Mouse (Mus musculus) neural tube, embryonic 11.5 days (tissue): ENCODE results near the gene Lor. TPM values are rescaled to one million over a fixed set of nuclear protein-coding genes. Genes with fewer than 3 reads are reported as not detected.

ENCODE experiments used
- ATAC-seq: fragments of 200-750 bp; cut with Nextera tagmentation; 2 replicates; pipeline ENCODE4 v1.8.0; 2017; ENCODE audit warnings: moderate number of reproducible peaks, mild to moderate bottlenecking, moderate TSS enrichment, moderate library complexity; ENCODE audit not compliant: insufficient read depth, low FRiP score, low TSS enrichment
- DNase-seq: peaks from one replicate; pipeline ENCODE4 v3.0.0-alpha.2; 2015; ENCODE audit warnings: low spot score
- H3K27ac ChIP-seq: fragments of 300-500 bp; sonication (generic); 2 replicates; pipeline ENCODE4 v1.5.1; 2014; ENCODE audit warnings: low read depth, mild to moderate bottlenecking, low read length
- H3K27me3 ChIP-seq: fragments of 300-500 bp; sonication (generic); 2 replicates; pipeline ENCODE4 v1.6.1; 2014; ENCODE audit warnings: mild to moderate bottlenecking, low read length, mixed read lengths; ENCODE audit not compliant: control insufficient read depth, insufficient read depth
- H3K36me3 ChIP-seq: fragments of 300-500 bp; sonication (generic); 2 replicates; pipeline ENCODE4 v1.6.1; 2014; ENCODE audit warnings: mild to moderate bottlenecking, low read length, moderate library complexity, mixed read lengths; ENCODE audit not compliant: control insufficient read depth, insufficient read depth
- H3K4me1 ChIP-seq: fragments of 300-500 bp; sonication (generic); 2 replicates; pipeline ENCODE4 v1.6.1; 2014; ENCODE audit warnings: low read length, mixed read lengths; ENCODE audit not compliant: control insufficient read depth, insufficient read depth
- H3K4me2 ChIP-seq: fragments of 300-500 bp; sonication (generic); 2 replicates; pipeline ENCODE4 v1.6.1; 2014; ENCODE audit warnings: low read depth, mild to moderate bottlenecking, moderate library complexity
- H3K4me3 ChIP-seq: fragments of 300-500 bp; sonication (generic); 2 replicates; pipeline ENCODE4 v1.5.1; 2014; ENCODE audit warnings: low read depth, low read length
- H3K9ac ChIP-seq: fragments of 300-500 bp; sonication (generic); 2 replicates; pipeline ENCODE4 v1.6.1; 2014; ENCODE audit warnings: mild to moderate bottlenecking, low read length
- H3K9me3 ChIP-seq: fragments of 300-500 bp; sonication (generic); 2 replicates; pipeline ENCODE4 v1.6.1; 2016; ENCODE audit warnings: low read length; ENCODE audit not compliant: control insufficient read depth
- WGBS: fragments of 180-500 bp; shearing (Covaris S2); extraction: QIAGEN DNeasy Blood & Tissue Kit; methylation state at CpG from one replicate; pipeline ENCODE4 v1.1.7; 2014; 5-methylcytosine and 5-hydroxymethylcytosine counted together
- polyA plus RNA-seq: library from polyadenylated mRNA; unstranded; fragments of >200 nt; fragmentation: Nextera tagmentation; extraction: Ambion mirVana; gene quantifications from 2 replicates; pipeline ENCODE4 v1.2.1, GENCODE M21; 2014

Lor gene
- polyA plus RNA-seq, result 0.97 and 1.6 TPM in 2 replicates

DNA sequence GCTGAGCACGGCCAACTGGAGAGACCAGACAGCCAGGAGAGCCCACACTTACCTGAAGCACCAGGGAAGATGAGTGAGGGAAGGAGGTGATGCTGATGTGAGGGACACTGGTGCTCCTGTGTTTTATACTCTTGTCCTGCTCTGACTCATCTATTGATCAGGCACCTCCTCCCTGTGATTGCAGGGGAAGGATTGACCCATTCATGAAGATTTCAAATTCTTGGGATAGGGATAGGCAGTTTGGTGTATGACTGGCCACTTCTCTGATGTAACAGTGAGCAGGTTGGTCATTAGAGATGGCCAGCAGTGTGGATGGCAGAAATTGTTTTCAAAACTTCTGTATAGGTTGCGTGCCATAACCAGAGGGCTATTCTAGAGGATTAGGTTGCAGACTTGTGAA, at the start of gene Lor:
Gene Lor, minus strand, starts transcription at position 101 of the 400 bp plus-strand sequence.
- Histone ChIP-seq H3K4me3 (peak within 1 kb of the TSS; percentile 68), H3K9me3 (no peaks in the 10 kb centered on the region), H3K27me3 (peaks cover 19% of the 10 kb centered on the region), H3K4me2 (peak within 1 kb of the TSS; percentile 94; the same call in 1 of the 2 replicates), H3K9ac (no peak within 1 kb of the TSS), H3K4me1 (no peaks in the 10 kb centered on the region), H3K36me3 (no peaks in the 10 kb centered on the region), H3K27ac (no peak within 1 kb of the TSS)
- 87% methylated on average over 2 of the region's 2 CpGs for WGBS
- no peak for DNase-seq
- no peak for ATAC-seq

DNA sequence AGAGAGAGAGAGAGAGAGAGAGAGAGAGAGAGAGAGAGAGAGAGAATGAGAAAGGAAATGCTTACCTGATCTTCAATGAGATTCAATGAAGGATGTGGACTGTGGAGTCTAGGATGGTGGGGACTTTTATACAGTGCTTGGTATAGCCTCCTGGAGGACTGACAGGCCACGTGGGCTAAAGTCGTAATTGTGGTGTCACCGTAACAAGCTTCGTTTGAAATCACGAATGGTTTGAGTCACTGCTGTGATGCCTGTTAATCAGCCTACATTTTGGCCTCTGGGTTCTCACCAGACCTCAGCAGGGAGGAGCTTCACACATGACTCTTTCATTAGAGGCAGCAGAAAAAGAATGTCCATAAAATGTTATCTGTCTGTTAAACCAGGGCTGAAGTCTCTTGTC, 40.9 kb upstream of the Lor start, which contains the start of gene Prr9:
Gene Prr9, minus strand, starts transcription at position 101 of the 400 bp plus-strand sequence.
- Histone ChIP-seq H3K9ac (no peak within 1 kb of the TSS), H3K4me1 (no peaks in the 10 kb centered on the region), H3K36me3 (no peaks in the 10 kb centered on the region), H3K4me3 (no peak within 1 kb of the TSS), H3K4me2 (no peak within 1 kb of the TSS), H3K27me3 (no peaks in the 10 kb centered on the region), H3K27ac (no peak within 1 kb of the TSS), H3K9me3 (no peaks in the 10 kb centered on the region)
- 79% methylated on average over 5 of the region's 5 CpGs for WGBS
- DNase-seq, result no peak
- no peak for ATAC-seq

DNA sequence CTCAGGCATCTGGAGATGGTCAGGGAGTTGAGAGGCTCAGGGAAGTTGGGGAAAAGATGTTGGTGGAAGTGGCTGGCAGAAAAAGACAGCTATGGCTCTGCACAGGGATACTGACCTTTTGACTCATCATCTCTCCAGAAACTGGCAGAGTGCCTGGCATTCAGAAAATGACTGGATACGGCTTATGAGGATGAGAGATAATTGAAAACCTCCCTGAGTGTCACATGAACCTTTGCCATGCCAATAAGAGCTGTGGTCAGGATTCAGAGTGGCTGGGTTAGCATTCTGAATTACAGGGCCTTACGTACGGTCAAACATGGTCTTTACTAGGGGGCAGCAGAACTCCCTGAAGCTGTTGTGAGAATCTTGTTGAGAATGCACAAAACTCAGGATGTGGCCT, 38.0 kb upstream of the Lor start:
- ATAC-seq, result no peak

DNA sequence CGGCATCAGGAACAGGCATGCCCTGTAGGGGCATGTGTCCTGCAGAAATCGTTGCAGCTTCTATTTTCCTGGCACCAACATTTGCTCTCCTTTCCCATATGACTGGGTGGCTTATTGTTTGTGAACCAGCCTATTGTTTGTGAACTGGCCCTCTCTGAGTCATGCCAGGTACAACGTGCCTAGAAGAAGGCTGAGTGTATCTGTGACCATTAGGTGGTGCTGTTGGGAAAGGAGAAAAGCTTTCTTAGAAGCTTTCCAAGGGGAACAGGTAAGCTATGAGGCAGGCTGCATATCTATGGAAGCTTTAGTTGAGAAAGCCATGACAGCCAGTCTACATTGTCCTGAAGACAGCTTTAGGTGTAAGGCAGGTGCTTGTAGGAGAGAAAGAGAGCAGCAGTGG, 35.0 kb upstream of the Lor start:
- H3K9me3 ChIP-seq, result no peaks in the 10 kb centered on the region
- H3K4me3 ChIP-seq, result no peak overlapping the region
- H3K4me1 ChIP-seq, result no peaks in the 10 kb centered on the region
- no peak overlapping the region for H3K4me2 ChIP-seq
- 36% methylated on average over 3 of the region's 3 CpGs for WGBS
- no peaks in the 10 kb centered on the region for H3K36me3 ChIP-seq
- DNase-seq, result no peak
- H3K9ac ChIP-seq, result no peak overlapping the region
- no peaks in the 10 kb centered on the region for H3K27me3 ChIP-seq
- no peak for ATAC-seq
- no peak overlapping the region for H3K27ac ChIP-seq

More for the DNA sequence above, 38.0 kb upstream of the Lor start:
- Histone ChIP-seq H3K4me1 (no peaks in the 10 kb centered on the region), H3K27me3 (no peaks in the 10 kb centered on the region), H3K36me3 (no peaks in the 10 kb centered on the region), H3K9ac (no peak overlapping the region), H3K9me3 (no peaks in the 10 kb centered on the region), H3K4me3 (no peak overlapping the region), H3K27ac (no peak overlapping the region), H3K4me2 (no peak overlapping the region)
- DNase-seq, result no peak
- 84% methylated on average over 3 of the region's 3 CpGs for WGBS

- no peaks in the 10 kb centered on the region for H3K27me3 ChIP-seq
- H3K9ac ChIP-seq, result no peak overlapping the region
- no peak overlapping the region for H3K4me3 ChIP-seq
- no peak overlapping the region for H3K27ac ChIP-seq
- H3K36me3 ChIP-seq, result no peaks in the 10 kb centered on the region
- H3K9me3 ChIP-seq, result no peaks in the 10 kb centered on the region
- ATAC-seq (no peak), DNase-seq (no peak)
- no peaks in the 10 kb centered on the region for H3K4me1 ChIP-seq
- H3K4me2 ChIP-seq, result no peak overlapping the region
Observed at GRCm38 (mm10) chr3:92111526-92111925, 28.6 kb upstream of the Lor start.

DNA sequence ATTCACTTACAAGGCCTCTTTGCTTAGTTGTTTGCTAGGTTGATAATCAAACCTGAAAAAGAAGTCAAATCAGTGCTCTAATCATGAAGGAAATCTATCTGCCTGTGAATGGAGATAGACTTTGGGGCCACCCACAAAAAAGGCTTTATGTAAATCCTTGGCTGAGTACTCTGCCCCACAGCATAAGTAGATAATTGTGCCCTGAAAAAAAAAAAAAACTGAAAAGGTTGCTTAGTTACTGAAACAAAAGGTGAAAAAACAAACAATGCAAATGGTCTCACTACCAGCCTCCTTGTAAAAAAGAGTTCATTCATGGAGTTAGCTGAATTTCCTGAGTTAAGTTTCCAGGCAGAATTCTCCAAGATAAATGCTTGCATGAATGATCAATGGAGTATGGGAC, 27.8 kb upstream of the Lor start:
- Histone ChIP-seq H3K4me2 (no peak overlapping the region), H3K36me3 (no peaks in the 10 kb centered on the region), H3K9me3 (no peaks in the 10 kb centered on the region), H3K4me1 (no peaks in the 10 kb centered on the region), H3K9ac (no peak overlapping the region), H3K27me3 (no peaks in the 10 kb centered on the region), H3K27ac (no peak overlapping the region), H3K4me3 (no peak overlapping the region)
- DNase-seq (no peak), ATAC-seq (no peak)

DNA sequence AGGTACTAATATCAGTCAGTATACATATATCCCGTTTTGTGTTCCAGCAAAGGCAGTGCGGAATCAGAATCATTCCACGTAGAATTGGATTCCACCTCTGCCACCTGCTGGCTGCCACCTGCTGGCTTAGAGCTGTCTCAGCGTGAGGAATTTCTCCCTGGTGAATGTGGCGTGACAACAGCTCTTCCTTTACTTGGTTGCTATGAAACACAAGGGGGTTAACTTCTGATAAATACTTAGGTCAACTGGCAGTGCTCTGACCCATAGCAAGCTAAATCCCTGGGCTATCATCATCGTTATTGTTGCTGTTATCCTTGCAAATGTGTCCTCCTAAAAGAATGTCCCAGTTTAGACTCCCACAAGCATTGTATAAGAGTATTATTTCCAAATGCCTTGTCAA, 23.6 kb upstream of the Lor start:
- WGBS, result 6% methylated on average over 6 of the region's 6 CpGs
- Histone ChIP-seq H3K9me3 (no peaks in the 10 kb centered on the region), H3K4me3 (no peak overlapping the region), H3K4me2 (no peak overlapping the region), H3K27ac (no peak overlapping the region), H3K36me3 (no peaks in the 10 kb centered on the region), H3K27me3 (no peaks in the 10 kb centered on the region), H3K4me1 (no peaks in the 10 kb centered on the region), H3K9ac (no peak overlapping the region)
- ATAC-seq, result no peak
- DNase-seq, result peak; percentile 18

DNA sequence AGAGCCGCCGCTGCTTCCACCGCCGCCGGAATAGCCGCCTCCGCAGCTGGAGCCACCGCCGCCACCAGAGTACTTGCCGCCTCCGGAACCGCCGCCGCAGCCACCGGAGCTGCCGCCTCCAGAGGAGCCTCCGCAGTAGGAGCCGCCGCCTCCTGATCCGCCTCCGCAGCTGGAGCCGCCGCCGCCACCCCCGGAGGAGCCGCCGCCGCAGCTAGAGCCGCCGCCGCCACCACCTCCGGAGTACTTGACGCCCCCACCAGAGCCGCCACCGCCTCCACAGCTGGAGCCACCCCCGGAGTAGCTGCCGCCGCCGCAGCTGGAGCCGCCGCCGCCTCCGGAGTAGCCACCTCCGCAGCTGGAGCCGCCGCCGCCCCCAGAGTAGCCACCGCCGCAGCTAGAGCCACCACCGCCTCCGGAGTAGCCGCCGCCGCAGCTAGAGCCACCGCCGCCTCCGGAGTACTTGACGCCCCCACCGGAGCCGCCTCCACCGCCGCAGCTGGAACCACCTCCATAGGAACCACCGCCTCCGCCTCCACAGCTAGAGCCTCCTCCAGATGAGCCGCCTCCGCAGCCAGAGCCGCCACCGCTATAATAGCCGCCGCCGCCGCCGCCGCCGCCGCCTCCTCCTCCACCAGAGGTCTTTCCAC, 1.5 kb downstream of the Lor start:
- Histone ChIP-seq H3K9me3 (no peaks in the 10 kb centered on the region), H3K4me3 (peak overlapping the region; percentile 68), H3K27ac (peak overlapping the region; percentile 68), H3K9ac (peak overlapping the region; percentile 62), H3K36me3 (no peaks in the 10 kb centered on the region), H3K4me2 (peak overlapping the region; percentile 94), H3K4me1 (no peaks in the 10 kb centered on the region), H3K27me3 (peaks cover 19% of the 10 kb centered on the region)
- WGBS, result 0% methylated on average over 37 of the region's 76 CpGs
- ATAC-seq, result peak; percentile 67
- DNase-seq, result peak; percentile 63

DNA sequence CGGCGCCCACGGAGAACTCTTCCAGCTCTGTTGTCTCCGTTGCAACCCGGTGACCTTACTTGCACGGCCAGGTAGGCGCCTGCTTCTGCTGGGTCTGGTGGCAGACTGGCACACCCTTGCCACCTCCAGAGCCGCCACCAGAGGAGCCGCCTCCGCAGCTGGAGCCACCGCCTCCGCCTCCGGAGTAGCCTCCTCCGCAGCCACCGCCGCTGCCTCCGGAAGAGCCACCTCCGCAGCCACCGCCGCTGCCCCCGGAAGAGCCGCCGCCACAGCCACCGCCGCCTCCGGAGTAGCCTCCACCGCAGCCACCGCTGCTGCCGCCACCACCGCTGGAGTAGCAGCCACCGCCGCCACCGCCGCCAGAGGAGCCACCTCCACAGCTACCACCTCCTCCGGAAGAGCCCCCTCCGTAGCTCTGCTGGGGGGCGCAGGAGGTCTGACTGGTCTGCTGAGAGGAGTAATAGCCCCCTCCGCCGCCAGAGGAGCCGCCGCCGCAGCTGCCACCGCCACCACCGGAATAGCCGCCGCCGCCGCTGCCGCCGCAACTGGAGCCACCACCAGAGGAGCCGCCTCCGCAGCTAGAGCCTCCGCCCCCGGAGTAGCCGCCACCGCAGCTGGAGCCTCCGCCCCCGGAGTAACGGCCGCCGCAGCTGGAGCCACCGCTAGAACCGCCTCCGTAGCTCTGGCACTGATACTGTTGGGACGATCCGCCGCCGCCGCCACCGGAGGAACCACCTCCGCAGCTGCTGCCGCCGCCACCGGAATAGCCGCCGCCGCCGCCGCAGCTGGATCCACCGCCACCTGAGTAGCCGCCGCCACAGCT, 2.3 kb downstream of the Lor start:
- under 1% methylated on average over 62 of the region's 82 CpGs for WGBS

More for the DNA sequence above, 2.3 kb downstream of the Lor start:
- H3K4me2 ChIP-seq, result peak overlapping the region; percentile 94
- no peaks in the 10 kb centered on the region for H3K4me1 ChIP-seq
- H3K27ac ChIP-seq, result peak overlapping the region; percentile 68
- H3K9me3 ChIP-seq, result no peaks in the 10 kb centered on the region
- peak; percentile 78 for DNase-seq
- H3K27me3 ChIP-seq, result peaks cover 19% of the 10 kb centered on the region
- H3K36me3 ChIP-seq, result no peaks in the 10 kb centered on the region
- ATAC-seq, result peak; percentile 80
- H3K4me3 ChIP-seq, result peak overlapping the region; percentile 68
- H3K9ac ChIP-seq, result peak overlapping the region; percentile 62
